Mouse (Mus musculus) embryonic facial prominence, embryonic 10.5 days (tissue): ENCODE measurements at regions not wholly inside any gene's neighbourhood (a gene's known extent, or its start where the extent isn't known, plus 50 kb on each side); places are given as distances from the start of the nearest gene placed in this dataset.

Experiments
- DNase-seq: peaks from one replicate; pipeline ENCODE4 v3.0.0-alpha.2; 2017; ENCODE audit warnings: low spot score
- H3K27ac ChIP-seq: fragments of 300-500 bp; sonication (generic); replicated peaks from 2 replicates; pipeline ENCODE4 v1.5.1; 2016; ENCODE audit warnings: mild to moderate bottlenecking
- H3K27me3 ChIP-seq: fragments of 300-500 bp; sonication (generic); replicated peaks from 2 replicates; pipeline ENCODE4 v1.6.1; 2016; ENCODE audit warnings: low read depth, mild to moderate bottlenecking; ENCODE audit not compliant: poor library complexity, severe bottlenecking
- H3K36me3 ChIP-seq: fragments of 300-500 bp; sonication (generic); replicated peaks from 2 replicates; pipeline ENCODE4 v1.6.1; 2016; ENCODE audit warnings: mild to moderate bottlenecking, moderate library complexity
- H3K4me1 ChIP-seq: fragments of 300-500 bp; sonication (generic); 2 replicates; pipeline ENCODE4 v1.6.1; 2016
- H3K4me3 ChIP-seq: fragments of 300-500 bp; sonication (generic); 2 replicates; pipeline ENCODE4 v1.5.1; 2016; ENCODE audit warnings: mild to moderate bottlenecking, moderate library complexity
- H3K9me3 ChIP-seq: fragments of 300-500 bp; sonication (generic); 2 replicates; pipeline ENCODE4 v1.6.1; 2016; ENCODE audit warnings: mild to moderate bottlenecking
- WGBS: fragments of 180-500 bp; shearing (Covaris S2); methylation state at CpG from one replicate; pipeline ENCODE4 v1.1.7; 2016; 5-methylcytosine and 5-hydroxymethylcytosine counted together

- Histone ChIP-seq H3K27me3 (no peaks in the 10 kb centered on the region), H3K4me3 (no peak overlapping the region), H3K36me3 (no peaks in the 10 kb centered on the region), H3K27ac (no peak overlapping the region), H3K9me3 (no peaks in the 10 kb centered on the region), H3K4me1 (no peaks in the 10 kb centered on the region)
- WGBS: 90% methylated on average over 5 of the region's 5 CpGs
- DNase-seq: no peak
These were observed 209.6 kb upstream of the Nbea start for GRCm38 (mm10) chr3:56393134-56393533.

- H3K36me3 ChIP-seq: no peaks in the 10 kb centered on the region
- no peak for DNase-seq
- H3K9me3 ChIP-seq: no peaks in the 10 kb centered on the region
- no peaks in the 10 kb centered on the region for H3K4me1 ChIP-seq
- no peak overlapping the region for H3K4me3 ChIP-seq
- no peak overlapping the region for H3K27ac ChIP-seq
- H3K27me3 ChIP-seq: no peaks in the 10 kb centered on the region
These were observed 196.8 kb upstream of the Nbea start for GRCm38 (mm10) chr3:56380316-56380715.

- no peak overlapping the region for H3K27ac ChIP-seq
These were observed 196.0 kb upstream of the Nbea start for GRCm38 (mm10) chr3:56379500-56379899.

GRCm38 (mm10) chr3:56362543-56362942 is 179.0 kb upstream of the Nbea start:
- no peak overlapping the region for H3K4me3 ChIP-seq
- H3K27me3 ChIP-seq: no peaks in the 10 kb centered on the region
- no peaks in the 10 kb centered on the region for H3K9me3 ChIP-seq
- 87% methylated on average over 2 of the region's 2 CpGs for WGBS
- no peaks in the 10 kb centered on the region for H3K4me1 ChIP-seq
- no peak overlapping the region for H3K27ac ChIP-seq
- DNase-seq: no peak
- no peaks in the 10 kb centered on the region for H3K36me3 ChIP-seq

More at GRCm38 (mm10) chr3:56379500-56379899, 196.0 kb upstream of the Nbea start:
- Histone ChIP-seq H3K4me3 (no peak overlapping the region), H3K27me3 (no peaks in the 10 kb centered on the region), H3K4me1 (no peaks in the 10 kb centered on the region), H3K36me3 (no peaks in the 10 kb centered on the region), H3K9me3 (no peaks in the 10 kb centered on the region)
- WGBS: 81% methylated on average over 3 of the region's 3 CpGs
- DNase-seq: no peak

GRCm38 (mm10) chr3:56357035-56357701 is 173.7 kb upstream of the Nbea start:
- Histone ChIP-seq H3K9me3 (no peaks in the 10 kb centered on the region), H3K4me3 (no peak overlapping the region), H3K27me3 (no peaks in the 10 kb centered on the region), H3K36me3 (no peaks in the 10 kb centered on the region), H3K4me1 (peaks cover 8% of the 10 kb centered on the region), H3K27ac (0 out of 2 replicates have a peak overlapping the region, but pooled peaks have one; percentile 19)
- DNase-seq: peak; percentile 13
- WGBS: 59% methylated on average over 6 of the region's 6 CpGs

- Histone ChIP-seq H3K9me3 (no peaks in the 10 kb centered on the region), H3K4me1 (peaks cover 8% of the 10 kb centered on the region), H3K27me3 (no peaks in the 10 kb centered on the region), H3K27ac (no peak overlapping the region), H3K36me3 (no peaks in the 10 kb centered on the region), H3K4me3 (no peak overlapping the region)
- 92% methylated on average over 5 of the region's 5 CpGs for WGBS
- no peak for DNase-seq
These were observed 172.8 kb upstream of the Nbea start for GRCm38 (mm10) chr3:56356163-56356882.
